Mouse (Mus musculus) cerebellum, adult 2 months (tissue): ENCODE results near the gene Shroom1.

Experiments
- CTCF ChIP-seq: fragments of 200-500 bp; IDR thresholded peaks from 2 replicates; pipeline ENCODE4 v1.5.1; 2011; ENCODE audit warnings: low read depth, mild to moderate bottlenecking, control low read depth, low read length, moderate library complexity, borderline replicate concordance; ENCODE audit not compliant: insufficient read depth
- POLR2A ChIP-seq: fragments of 200-500 bp; IDR thresholded peaks from 2 replicates; pipeline ENCODE4 v1.6.1; 2011; ENCODE audit warnings: low read length, control low read depth, borderline replicate concordance; ENCODE audit not compliant: insufficient read depth

GRCm38 (mm10) chr11:53423036-53423435 is 34.0 kb upstream of the Shroom1 start, which contains the start of gene Leap2:
- no peak for TF ChIP-seq CTCF
- no peak for TF ChIP-seq POLR2A
